Mouse (Mus musculus): ENCODE results near the gene 5430419D17Rik.

Gene 5430419D17Rik

DNA sequence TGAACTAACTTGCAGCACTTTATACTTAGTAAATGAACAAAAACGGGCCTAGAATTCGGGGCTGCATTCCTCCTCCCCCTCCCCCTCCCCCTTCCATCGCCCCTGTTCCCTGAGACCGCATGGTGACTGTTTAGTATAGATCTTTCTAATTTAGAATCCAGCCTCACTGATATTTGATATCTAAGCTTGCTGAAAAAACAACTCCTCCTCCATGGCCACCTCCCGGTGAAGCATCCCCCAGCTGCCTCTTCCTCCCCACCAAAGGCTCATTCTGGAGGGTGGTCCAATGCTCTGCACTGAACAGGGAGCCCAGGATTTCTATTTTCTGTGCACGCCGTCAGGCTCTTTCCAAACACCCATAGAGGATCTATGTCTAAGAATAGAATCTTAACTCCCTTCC, 144.1 kb downstream of the 5430419D17Rik start:
- DNase-seq = no peak

DNA sequence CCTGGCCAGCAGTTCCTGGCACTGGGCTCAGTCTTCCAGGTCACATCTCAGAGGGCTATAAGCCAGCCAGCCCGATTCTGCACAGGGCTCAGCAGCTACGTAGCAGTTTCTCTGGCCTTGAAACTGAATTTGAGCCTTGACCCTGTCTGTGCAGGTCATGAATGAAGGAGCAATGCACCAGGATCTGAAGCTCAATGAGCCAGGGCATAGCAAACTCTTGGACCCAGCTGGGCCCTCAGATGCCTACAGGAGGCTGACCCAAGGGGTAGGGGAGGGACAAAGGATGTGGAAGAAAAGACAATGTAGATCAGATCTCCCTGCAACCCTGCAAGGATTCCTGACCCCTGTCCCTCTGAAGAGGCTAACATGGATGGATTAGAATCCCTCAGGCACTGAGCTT, 148.0 kb downstream of the 5430419D17Rik start, which contains the start of gene Cuzd1:
TSS of gene Cuzd1 (minus strand) at position 101 of the 400 bp plus-strand sequence.
- DNase-seq = no peak

DNA sequence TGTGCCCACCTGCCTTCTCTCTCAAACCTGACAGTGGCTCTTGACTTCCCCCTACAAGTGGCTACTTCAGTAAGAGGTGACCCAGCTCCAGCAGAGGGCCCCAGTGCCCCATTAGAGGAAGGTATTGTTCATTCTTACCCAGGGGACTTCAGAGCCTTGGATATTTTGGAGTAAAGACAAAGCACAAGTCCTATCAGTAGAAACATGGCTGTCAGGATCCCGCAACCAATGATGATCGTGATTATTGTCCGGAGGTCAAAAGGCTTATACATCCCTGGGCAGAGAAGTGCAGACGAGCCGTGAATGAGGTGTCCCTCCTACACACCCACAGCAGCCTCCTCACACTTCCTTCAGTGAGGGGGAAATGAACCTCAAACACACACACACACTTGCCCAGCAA, 152.9 kb downstream of the 5430419D17Rik start:
- DNase-seq = no peak

DNA sequence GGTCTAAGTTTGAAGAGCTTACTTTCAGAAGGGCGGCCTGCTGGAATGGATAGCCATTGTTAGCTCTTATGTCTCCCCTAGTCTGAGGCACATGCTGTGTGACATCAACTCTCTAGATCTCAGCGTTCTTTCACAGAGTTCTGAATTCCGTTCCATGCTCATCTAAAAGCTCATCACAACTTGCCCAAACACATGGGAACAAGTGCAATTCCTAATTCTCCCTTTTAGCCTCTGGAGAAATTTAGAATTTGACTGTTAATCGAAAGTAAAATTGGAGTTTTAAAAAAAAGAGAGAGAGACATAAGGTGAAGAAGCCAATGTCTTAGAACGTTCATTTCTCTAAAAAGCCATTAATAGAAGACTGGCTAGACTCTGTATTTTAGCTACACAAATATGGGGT, 155.2 kb downstream of the 5430419D17Rik start, which contains the start of gene Fam24b:
TSS of gene Fam24b (minus strand) at position 101 of the 400 bp plus-strand sequence.
- no peak for DNase-seq

DNA sequence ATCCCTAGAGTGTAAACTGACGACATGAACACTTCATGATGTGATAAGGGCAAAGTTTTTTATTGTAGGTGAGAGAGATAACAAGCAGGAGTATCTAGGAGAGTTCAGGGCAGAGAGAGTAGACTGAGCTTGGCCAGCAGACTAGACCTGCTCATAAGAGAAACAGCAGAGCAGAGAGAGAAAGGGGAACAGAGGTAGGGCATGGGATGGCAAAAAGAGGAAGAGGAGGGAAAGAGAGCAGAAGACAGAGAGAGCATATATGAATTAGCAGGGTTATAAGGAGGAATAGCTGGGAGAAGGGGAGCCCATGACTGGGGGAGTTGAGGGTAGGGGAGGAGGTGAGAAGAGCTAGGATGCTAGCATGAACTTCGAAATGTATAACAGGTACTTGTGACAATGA, 157.5 kb downstream of the 5430419D17Rik start:
- DNase-seq = no peak

DNA sequence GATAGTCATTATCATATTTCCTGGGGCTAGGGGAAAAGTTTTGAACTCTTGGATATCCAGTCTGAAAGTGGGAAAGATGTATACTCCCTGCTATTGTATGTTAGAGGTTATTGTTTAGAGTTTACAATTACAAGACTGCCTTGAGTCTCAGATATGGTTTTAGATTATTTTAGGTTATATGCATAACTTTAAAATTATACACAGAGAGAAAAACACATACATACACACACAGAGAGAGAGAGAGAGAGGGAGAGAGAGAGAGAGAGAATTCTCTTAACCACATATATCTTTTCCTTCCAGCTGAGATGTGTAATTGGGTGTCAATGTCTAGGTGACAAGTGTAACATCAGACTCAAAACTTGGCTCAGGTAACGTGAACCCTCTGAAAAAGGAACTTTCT, 159.4 kb downstream of the 5430419D17Rik start, which contains the start of gene Fam24a:
TSS of gene Fam24a (plus strand) at position 301 of the 400 bp plus-strand sequence.
- no peak for DNase-seq

DNA sequence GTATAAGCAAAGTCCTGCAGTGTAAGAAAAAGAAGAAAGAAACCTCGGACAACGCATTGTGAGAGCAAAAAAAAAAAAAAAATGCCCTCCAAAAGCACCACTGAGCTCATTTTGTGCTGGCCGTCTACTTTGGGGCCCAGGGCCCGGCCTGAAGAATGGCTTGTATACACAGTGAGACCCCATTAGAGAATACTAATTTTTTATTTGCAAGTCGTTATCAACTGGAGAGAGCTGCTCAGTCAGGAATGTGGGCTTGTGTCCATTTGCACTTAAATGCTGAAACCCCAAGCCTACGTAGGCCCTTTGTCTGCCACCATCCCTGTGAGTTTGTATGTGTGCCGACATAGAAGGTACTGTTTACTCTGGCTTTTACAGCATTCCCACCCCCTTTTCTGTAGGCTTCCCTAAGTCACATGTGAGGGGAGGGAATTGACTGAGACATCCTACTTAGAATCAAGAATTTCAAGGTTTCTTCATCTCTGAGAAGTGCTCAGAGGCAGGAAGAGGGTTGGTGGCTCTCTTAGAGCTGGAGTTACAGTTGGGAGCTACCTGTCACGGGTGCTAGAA, 163.4 kb downstream of the 5430419D17Rik start:
- DNase-seq = no peak

DNA sequence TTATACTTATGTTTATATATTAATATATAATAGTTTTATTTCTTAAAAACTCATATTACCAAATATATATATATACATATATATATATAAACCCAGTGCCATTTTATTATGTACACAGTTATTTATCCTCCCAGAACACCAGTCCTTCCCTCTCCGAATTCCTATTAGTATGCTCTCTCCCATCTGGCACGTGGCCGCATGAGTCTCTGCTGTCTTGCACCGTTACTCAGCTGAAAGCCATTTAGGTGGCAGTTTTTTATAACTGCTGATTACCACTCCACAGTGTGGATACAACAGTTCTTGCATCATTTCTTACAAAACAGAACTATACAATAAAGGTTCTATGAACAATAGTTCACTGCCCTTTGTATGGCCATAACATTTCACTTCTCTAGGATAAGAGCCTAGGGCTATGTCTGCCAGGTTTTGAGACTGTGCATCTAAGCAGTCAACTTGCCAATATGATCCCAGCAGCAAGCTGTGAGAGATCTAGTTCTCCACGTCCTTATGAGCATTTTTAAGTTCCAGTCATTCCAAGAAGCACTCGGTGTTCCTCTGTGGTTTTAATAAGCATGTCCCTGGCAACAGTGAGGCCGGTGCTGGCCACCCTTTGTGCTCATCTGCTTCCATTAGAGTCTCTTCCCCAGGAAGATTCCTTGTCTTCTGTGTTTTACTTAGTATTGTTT, 171.8 kb downstream of the 5430419D17Rik start:
- no peak for DNase-seq

Measured in kidney, adult 8-10 months (tissue).